Mouse (Mus musculus): ENCODE measurements around the gene Gstm1.
"Not testable (repeated sequence)": the region's sequence is repeated elsewhere in the genome, so short reads cannot be mapped to it uniquely, and the experiment has no call there.

Gstm1 gene

GRCm38 (mm10) chr3:108017473-108018189, at the start of gene Gstm1:
Gstm1 (minus strand) TSS chr3:108017973.
- DNase-seq: peak; percentile 80 to 83

- no peak for DNase-seq
Measured at GRCm38 (mm10) chr3:108067370-108067934, 49.7 kb upstream of the Gstm1 start.

DNA sequence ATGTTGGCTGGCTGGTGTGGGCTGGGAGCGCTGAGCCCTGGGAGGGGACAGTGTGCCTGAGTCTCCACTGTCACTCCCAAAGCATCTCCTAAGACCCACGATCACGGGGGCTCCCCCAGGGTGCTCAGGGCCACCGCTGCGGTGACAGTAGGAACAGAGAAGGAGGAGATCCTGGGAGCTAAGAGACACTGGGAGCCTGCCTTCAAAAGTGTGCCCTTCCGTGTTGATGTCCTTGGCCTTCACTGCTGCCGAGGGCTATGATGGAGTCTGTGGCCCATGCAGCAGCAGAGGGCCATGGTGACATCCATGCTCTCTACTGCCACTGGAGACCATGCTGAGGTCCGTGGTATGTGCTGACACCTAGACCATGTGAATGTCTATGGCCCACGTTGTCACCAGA, 47.8 kb upstream of the Gstm1 start:
- no peak for DNase-seq

DNA sequence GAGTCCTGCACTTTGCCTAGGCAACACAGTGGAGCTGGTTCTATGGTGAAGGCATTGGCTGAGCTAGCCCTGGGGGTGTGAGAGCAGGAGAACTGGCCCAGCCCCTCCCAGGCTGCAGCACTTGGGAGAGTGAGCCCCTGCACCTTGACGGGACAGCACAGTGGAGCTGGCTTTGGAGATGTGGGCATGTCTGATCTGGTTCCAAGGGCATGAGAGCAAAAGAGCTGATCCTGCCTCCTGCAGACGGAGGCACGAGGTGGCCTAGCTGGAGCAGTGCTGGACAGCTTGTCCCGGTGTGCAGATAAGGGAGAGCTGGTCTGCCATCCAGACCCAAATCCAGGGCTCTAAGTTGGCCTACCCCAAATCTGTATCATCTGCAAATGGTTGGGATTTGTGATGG, 46.9 kb upstream of the Gstm1 start:
- no peak for DNase-seq

DNA sequence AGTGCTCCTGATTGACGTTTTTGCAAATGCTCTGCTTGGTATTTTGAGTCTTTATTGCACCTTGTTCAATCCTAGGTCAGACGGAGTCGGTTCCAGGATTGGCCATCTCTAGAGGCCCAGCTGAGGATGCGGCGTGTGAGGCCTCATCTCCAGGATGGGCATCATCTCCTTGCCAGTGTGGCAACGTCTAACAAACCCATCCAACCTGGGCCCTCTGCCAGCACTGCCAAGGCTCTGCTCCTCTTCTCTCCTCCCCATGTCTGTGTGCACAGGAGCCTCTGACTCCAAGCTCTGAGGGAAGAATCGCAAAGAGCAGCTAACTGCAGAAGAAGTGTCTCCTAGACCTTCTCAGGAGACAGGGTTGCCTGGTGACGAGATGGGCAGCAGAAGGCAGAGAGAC, 44.9 kb upstream of the Gstm1 start:
- no peak for DNase-seq

- DNase-seq: no peak
Measured at GRCm38 (mm10) chr3:108061420-108061819, 43.6 kb upstream of the Gstm1 start.

- DNase-seq: no peak
Measured at GRCm38 (mm10) chr3:108050493-108050892, 32.7 kb upstream of the Gstm1 start.

DNA sequence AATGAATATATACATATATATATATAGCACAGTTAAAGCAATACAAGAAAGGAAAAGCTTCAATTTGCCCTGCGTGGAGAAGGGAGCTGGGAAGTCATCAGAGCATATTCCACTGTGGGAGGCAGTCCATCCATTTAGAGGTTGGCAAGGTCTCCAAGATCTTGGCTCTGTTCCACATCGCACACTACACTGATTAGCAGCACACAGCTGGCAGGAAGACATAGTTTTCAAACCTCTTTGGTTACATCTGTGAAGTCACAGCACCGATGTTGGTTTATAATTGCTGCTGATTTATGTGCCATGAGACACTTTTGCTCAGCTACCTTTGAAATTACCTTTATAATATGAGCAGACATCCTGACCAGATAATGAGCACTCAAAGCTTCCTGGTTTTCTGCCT, 30.5 kb upstream of the Gstm1 start:
- no peak for DNase-seq

- no peak for DNase-seq
Measured at GRCm38 (mm10) chr3:108046944-108047655, 29.3 kb upstream of the Gstm1 start.

DNA sequence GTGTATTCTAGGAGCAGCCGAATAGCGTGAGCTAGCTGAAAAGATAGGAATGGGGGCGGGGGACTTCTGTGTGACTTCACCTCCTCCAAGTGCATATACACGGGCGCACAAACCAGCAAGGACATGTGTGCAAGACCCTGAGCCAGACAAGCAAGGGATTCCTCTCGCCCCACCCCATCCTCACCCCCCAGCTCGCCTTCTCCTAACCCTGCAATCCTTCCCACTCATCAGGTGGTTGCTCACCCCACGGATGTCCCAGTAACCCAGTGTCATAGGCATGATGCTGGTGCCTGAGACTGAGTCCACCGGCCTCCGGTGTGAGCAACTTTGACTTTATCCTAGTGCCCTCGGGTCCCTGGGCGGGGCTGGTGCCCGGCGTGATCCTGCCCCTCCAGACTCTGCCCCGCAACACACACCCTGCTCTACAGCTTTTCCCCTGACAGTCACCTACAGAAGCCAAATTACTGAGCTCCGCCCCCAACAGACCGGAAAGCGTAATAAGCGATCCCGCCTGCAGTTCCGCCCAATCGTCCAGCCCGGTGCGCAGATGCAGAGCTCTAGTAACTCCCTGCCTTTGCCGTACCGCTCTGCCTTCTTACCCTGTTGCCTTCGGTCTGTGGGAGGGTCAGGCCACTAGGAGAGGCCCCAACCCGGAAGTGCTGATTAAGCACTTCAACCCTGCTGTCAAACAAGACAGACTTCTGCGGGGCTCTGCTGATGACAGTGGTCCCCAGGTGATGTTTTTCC, 26.8 kb upstream of the Gstm1 start, which contains the start of gene Gstm4:
Gene Gstm4 (minus strand): TSS at position 501 of the 747 bp plus-strand sequence.
- peak; percentile 77 to 84 for DNase-seq

GRCm38 (mm10) chr3:108033156-108033555, 15.4 kb upstream of the Gstm1 start:
- no peak for DNase-seq

DNA sequence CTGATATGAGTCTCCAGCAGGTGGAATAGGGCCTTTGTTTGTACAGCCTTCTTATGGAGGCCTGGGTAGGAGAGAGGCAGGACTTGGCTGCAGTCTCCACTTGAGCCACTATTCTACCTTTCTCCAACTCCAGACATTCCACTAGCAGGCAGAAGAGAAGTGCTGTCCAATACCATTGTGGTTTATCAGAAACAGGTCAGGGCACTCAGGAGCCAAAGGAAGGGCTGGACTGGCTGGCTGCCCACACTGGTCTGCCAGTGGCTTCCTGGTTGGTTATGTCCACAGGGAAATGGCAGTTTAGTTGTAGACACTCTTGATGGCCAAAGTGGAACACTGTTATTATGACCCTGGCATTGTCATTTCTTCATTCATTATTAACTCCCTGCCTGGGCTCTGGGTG, 14.3 kb upstream of the Gstm1 start:
- no peak for DNase-seq

DNA sequence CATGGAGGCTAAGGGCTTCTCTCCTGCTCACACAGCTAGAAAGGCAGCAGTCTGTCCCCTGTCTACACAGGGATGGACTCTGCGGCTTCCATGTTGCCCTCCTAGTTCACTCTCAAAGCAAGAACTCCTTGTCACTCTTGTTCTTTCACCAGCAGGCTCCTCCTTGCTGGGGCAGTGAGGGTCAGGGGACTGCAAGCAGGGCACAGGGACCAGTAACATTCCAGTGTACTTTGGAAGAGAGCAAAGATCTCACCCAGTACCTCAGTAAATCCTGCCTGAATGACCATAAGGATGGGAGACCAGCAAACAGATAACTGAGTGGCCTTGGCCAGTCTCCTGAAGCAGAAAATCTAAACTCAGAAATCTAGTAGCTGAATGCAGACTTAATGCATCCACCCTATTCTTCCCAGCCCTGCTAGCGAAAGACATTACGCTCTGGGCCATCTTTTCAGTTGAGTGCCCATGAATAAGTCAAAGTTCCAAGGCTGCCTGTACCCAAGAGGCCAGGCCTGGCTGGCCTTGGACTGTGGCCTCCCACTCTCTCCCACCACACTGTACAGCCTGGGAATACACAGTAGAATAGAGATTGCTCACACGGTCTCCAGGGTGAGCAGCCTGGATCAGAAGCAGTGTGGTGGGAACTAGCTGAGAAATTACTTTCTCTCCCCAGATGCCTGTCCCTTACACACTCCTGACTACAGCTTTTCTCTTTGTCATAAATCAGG, 11.0 kb upstream of the Gstm1 start:
- DNase-seq: no peak

DNA sequence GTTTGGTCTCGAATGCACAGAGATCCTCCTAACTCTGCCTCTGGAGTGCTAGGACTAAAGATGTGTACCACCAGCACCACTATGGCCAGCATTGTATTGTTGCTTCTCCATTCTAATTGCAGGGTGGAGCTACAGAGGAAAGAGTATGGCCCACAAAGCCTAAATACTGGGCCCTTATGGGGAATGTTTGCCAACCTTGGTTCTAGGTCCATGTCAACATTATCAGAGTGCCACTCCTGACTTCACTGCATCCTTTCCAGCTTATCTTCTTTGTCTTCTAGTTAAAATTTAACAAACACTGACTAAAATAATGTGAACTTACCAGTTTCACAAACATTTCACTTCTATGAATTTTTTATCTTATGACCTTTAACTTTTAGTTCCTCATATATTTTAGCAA, 8.8 kb upstream of the Gstm1 start:
- DNase-seq: no peak

- no peak for DNase-seq
Measured at GRCm38 (mm10) chr3:108026049-108026448, 8.3 kb upstream of the Gstm1 start.

- no peak for DNase-seq
Measured at GRCm38 (mm10) chr3:108025318-108025717, 7.5 kb upstream of the Gstm1 start.

DNA sequence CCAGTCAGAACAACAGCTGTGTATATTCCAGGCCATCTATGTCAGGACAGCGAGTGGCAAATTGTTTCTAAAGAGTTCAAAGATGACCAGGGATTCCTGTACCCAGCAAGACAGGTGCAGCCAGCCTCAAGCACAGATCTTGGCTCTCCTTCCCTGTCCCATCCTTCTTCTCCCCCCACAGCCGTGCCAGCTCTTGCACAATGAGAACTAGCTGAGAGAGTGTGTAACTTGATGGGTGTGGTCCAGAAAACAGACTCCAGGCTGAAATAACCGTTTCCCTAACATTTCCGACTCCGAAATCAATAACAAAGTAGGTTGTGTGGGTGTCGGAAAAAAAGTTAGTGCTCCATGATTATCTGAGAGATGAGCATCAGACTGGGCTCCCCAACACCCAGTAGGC, 4.9 kb upstream of the Gstm1 start:
- no peak for DNase-seq

DNA sequence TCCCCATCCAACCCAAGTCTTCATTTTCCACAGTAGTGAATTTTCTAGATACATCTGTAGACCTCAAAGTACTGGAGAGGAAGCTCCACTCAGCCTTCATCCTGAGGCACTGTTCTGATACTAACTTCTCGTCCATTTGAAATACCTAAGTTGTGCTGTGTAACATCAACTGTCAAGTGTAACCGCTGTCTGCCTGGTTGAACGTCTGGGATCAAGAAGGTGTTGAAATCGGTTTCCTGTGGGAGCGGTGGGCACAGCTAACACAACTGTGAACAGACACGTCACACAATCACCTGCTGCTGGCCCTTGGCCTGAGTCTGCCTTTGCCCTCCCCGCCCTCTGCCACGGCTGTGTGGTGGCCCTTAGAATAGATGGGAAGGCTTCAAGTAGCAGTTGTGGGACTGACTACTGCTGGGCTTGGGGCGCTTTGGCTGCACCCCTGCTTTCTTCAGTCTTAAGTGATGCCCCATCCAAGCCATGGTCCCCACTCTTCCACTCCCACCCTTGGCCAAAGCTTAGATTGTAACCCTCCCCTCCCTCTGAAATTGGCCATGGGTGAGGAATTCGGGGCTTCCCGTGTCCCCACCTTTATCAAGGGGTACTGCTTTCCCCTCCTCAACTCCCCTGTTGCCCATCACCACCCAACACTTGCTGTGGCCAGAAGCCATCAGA, 2.7 kb upstream of the Gstm1 start:
- DNase-seq: not testable (repeated sequence)

DNA sequence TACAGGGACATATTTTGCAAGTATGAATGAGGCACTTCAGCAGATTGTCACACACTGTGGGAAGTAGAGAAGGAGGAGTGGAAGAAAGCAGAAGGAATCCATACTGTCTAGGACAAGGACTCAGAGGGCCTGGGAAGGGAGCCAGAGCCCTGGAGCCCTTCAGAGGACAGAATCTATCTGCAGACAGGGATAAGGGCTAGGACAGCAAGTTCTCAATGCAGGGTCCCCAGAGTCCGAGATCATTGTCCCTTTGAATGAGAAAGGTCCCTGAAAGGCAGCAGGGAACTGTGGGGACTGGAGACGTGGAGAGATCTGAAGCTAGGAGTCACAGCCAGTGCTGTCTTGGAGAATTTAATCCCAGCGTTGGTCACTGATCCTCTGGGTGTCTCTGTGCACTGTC, 1.5 kb upstream of the Gstm1 start:
- not testable (repeated sequence) for DNase-seq

DNA sequence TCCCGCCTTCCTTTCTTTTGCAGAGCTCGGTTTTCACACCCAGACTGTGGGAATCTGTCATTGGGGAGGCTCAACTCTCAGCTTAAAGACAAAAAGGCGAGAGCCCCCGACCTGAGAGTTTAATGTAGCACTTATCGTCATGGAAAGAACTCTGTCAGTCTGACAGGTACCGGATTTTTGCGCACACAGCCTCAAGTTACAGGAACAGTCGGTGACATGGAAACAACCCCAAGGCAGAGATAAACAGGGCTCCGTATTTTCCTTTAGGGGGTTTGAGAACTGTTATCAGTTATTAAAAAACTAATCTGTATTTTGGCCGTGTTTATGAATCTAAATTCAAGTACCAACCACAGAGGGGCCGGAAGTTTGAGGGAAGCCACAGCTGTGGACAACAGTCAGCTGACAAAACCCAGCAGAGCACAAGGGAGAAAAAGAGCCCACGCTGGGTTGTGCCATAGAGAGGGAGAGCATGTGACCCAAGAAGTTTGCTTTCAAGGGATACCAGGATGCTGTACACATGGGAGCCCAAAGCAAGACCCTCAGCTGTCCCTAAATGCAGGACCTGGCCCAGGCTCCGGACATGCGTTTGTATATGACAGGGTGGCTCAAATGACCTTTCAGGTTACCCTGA, 532 bp upstream of the Gstm1 start:
- peak in 1 of 2 experiments; percentile 15 for DNase-seq

DNA sequence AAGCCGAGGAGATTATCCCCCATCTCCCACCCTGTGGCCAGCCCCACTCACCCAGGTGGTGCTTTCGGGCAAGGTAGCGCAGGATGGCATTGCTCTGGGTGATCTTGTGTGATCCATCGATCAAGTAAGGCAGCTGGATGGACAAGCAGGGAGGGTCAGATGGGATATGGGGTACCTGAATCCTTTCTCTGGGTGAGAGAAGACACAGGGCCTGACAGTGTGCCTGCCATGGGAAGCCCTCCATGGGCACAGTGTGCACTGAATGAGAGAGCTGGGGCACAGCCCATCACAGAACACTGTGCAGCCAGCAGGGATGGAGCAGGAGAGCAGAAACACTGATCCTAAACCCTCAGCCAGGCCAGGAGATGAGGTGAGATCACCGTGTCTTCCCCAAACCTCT, 1.3 kb downstream of the Gstm1 start:
- not testable (repeated sequence) for DNase-seq

- no peak for DNase-seq
Measured at GRCm38 (mm10) chr3:108014974-108015346, 2.8 kb downstream of the Gstm1 start.
